Mouse (Mus musculus) gastrocnemius, postnatal 14 days (tissue): ENCODE results near the gene Dgkq. TPM values are rescaled to one million over a fixed set of nuclear protein-coding genes. Genes with fewer than 3 reads are reported as not detected.

ENCODE experiments used
- DNase-seq: peaks from one replicate; pipeline ENCODE4 v3.0.0; 2021; ENCODE audit warnings: mixed read lengths
- intact Hi-C: fragments of 180-260 bp; cut with DNase I; formaldehyde crosslinking; loops from one replicate; pipeline ENCODE4 v1.15.1; 2025; ENCODE audit warnings: low total_unique reads
- total RNA-seq, 2 experiments: library from RNA; stranded (reverse); gene quantifications; 2 replicates each; pipeline ENCODE4 v1.2.3; 2021

Dgkq gene
- total RNA-seq, 2 experiments from 2014 or later, result 4.5 to 5.2 TPM

- DNase-seq, result peak; percentile 91
- intact Hi-C loops, result loop anchor here (5.0 kb wide), 1 partner anchor 33 kb away; no protein-coding TSS in a partner anchor
Measured at GRCm38 (mm10) chr5:108693872-108694288, 24.4 kb upstream of the Dgkq start.

- intact Hi-C loops, result loop anchor here (5.0 kb wide), 1 partner anchor 35 kb away; no protein-coding TSS in a partner anchor
- peak; percentile 59 for DNase-seq
Measured at GRCm38 (mm10) chr5:108692271-108692670, 22.8 kb upstream of the Dgkq start, which contains the start of gene Fgfrl1. Fgfrl1 (plus strand) TSS chr5:108692382.

- intact Hi-C loops, result loop anchor here (5.0 kb wide), 1 partner anchor 36 kb away; no protein-coding TSS in a partner anchor
- no peak for DNase-seq
Measured at GRCm38 (mm10) chr5:108691152-108691551, 21.7 kb upstream of the Dgkq start.

GRCm38 (mm10) chr5:108689091-108689490 lies 19.6 kb upstream of the Dgkq start:
- intact Hi-C loops, result no loop called here

GRCm38 (mm10) chr5:108680871-108681270 lies 11.4 kb upstream of the Dgkq start:
- intact Hi-C loops, result no loop called here
- DNase-seq, result no peak

More at GRCm38 (mm10) chr5:108689091-108689490, 19.6 kb upstream of the Dgkq start:
- DNase-seq, result no peak

- no peak for DNase-seq
- intact Hi-C loops, result no loop called here
Measured at GRCm38 (mm10) chr5:108679909-108680308, 10.4 kb upstream of the Dgkq start.

GRCm38 (mm10) chr5:108678296-108678854 lies 8.9 kb upstream of the Dgkq start:
- DNase-seq, result no peak
- intact Hi-C loops, result no loop called here

- intact Hi-C loops, result no loop called here
- peak; percentile 43 for DNase-seq
Measured at GRCm38 (mm10) chr5:108677605-108678295, 8.3 kb upstream of the Dgkq start.

GRCm38 (mm10) chr5:108676772-108677498 lies 7.5 kb upstream of the Dgkq start:
- intact Hi-C loops, result no loop called here
- DNase-seq, result no peak

GRCm38 (mm10) chr5:108675251-108675816 lies 5.9 kb upstream of the Dgkq start, which contains the start of gene Slc26a1:
Slc26a1 (minus strand) TSS chr5:108675569.
- DNase-seq, result no peak
- intact Hi-C loops, result no loop called here

- intact Hi-C loops, result loop anchor here (5.0 kb wide), 1 partner anchor 53 kb away; no protein-coding TSS in a partner anchor
- DNase-seq, result no peak
Measured at GRCm38 (mm10) chr5:108674624-108675023, 5.2 kb upstream of the Dgkq start.

GRCm38 (mm10) chr5:108671757-108672156 lies 2.3 kb upstream of the Dgkq start:
- intact Hi-C loops, result loop anchor here (5.0 kb wide), 1 partner anchor 56 kb away; no protein-coding TSS in a partner anchor
- no peak for DNase-seq

GRCm38 (mm10) chr5:108670785-108671184 lies 1.3 kb upstream of the Dgkq start:
- intact Hi-C loops, result loop anchor here (5.0 kb wide), 1 partner anchor 57 kb away; no protein-coding TSS in a partner anchor
- DNase-seq, result no peak

GRCm38 (mm10) chr5:108669986-108670385 lies 514 bp upstream of the Dgkq start:
- no peak for DNase-seq
- intact Hi-C loops, result loop anchor here (5.0 kb wide), 1 partner anchor 57 kb away; no protein-coding TSS in a partner anchor

- intact Hi-C loops, result no loop called here
Measured at GRCm38 (mm10) chr5:108668387-108668932, 1.0 kb downstream of the Dgkq start.

GRCm38 (mm10) chr5:108667370-108667769 lies 2.1 kb downstream of the Dgkq start:
- intact Hi-C loops, result no loop called here

More at GRCm38 (mm10) chr5:108668387-108668932, 1.0 kb downstream of the Dgkq start:
- no peak for DNase-seq

GRCm38 (mm10) chr5:108665066-108665465 lies 4.4 kb downstream of the Dgkq start:
- intact Hi-C loops, result no loop called here
- DNase-seq, result no peak

More at GRCm38 (mm10) chr5:108667370-108667769, 2.1 kb downstream of the Dgkq start:
- no peak for DNase-seq

GRCm38 (mm10) chr5:108662772-108663171 lies 6.7 kb downstream of the Dgkq start:
- no peak for DNase-seq
- intact Hi-C loops, result no loop called here

- DNase-seq, result peak; percentile 93
- intact Hi-C loops, result no loop called here
Measured at GRCm38 (mm10) chr5:108660632-108661268, 8.7 kb downstream of the Dgkq start.
